Mouse (Mus musculus) left cerebral cortex, adult 8-10 months (tissue): ENCODE measurements at regions not wholly inside any gene's neighbourhood (a gene's known extent, or its start where the extent isn't known, plus 50 kb on each side); places are given as distances from the start of the nearest gene placed in this dataset.

Source experiments
- DNase-seq, 2 experiments: peaks; one replicate each; pipeline ENCODE4 v3.0.0; 2022; ENCODE audit warnings: low spot score in 2 of 2

DNA sequence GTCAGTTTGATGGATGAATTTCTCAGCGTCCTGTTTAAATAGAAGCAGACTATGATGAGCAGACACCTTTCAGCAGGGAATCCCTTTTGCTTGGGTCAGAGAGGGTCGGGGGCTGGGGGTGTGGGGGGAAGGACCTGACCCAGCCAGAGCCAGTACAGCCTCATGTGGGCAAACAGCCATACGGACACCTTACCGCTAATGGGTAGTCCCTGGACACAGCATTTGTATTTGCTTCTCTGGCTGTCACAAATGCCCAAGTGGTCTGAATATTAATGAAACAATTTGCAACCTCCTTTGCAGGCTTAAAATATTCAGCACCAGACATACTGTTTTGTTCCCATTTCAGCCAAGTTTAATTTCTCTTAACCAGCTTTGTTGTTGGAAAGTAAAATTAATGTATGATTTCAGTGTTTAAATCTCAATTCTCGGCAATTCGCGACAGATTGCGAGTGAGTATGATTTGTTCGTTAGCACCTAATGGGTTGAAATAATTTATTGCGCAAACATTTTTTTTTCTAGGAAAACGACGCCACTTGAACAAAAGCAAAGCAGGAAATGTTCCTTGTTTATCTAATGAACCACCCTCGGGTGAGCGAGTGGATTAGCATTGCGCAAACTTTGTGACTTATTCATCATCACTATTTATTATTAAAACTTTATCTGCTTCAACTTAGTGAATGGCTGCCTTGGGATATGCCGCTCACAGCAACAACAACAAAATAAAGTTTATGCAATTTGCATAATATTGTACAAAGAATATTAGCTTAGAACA is 166.2 kb downstream of the Cdh26 start:
- no peak for DNase-seq

DNA sequence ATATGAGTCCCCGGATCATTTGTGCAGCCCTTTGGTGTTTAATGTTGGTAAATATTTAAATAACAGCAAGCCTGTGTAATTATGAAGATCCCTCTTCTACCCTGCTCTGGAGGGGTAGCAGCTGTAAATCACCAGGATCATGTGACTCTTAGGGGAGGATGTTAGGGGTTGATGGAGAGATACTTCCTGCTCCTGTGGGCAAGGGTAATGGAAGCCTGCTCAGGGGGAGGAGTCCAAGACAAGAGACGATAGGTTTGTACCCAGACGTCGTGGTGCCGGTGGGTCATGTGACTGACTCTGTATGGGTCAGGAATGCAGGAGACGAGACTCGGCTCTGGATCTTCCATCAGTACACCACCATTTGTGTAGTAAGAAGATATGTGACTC is 166.7 kb downstream of the Cdh26 start:
- DNase-seq = no peak

DNA sequence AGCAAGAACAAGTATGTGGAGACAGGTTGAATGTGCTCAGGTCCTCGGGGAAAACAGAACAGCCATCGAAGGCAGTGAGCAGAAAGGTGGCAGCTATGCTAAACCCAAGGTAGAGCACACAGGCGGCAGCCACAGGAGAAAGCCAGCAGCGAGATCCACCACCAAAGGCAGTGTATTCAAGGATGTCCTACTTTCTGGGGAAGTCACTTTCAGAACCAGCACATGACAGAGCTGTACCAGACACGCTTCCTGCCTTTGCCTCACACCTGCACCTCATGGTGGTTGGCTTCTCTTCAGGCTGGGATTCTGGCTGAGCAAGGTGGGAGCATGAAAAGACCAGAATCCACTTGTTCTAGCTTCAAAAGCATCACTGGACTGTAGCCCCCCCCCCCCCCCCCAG is 168.0 kb downstream of the Cdh26 start:
- no peak for DNase-seq

DNA sequence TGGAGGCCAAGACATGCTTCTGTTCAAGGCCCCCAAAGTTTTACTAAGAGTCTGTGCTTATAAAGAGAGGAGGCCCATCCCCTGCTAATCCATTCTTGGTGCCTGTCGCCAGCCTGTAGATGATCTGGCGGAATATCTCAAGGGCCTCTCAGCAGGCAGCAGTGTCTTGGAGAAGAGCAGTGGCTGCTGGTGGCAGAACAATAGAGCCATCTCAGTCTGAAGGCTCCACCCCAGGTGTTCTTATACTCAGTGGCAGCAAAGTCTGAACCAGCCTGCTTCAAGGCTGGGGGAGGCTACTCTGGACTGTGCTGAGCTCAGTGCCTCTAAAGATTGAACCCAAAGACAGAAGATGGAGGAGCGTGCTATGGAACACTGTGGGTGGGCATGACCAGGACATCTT is 168.5 kb downstream of the Cdh26 start:
- DNase-seq = no peak

DNA sequence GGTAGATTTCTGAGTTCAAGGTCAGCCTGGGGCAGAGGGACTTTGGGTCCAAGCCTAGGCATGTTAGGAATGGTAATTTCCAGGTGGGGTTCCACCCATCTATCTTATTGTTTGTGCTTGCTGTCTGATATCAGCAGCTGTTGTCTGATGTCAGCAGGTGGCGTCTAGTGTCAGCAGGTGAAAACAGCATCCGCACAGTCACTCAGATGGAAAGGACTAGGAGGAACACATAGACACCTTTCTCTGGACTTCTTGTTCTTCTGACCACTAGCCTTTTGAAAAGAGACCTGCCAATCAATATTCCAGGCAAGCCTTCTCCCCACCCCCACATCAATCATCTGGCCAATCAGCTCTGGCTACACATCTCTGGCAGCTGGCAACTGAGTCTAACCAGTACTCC is 173.1 kb downstream of the Cdh26 start:
- DNase-seq = no peak

DNA sequence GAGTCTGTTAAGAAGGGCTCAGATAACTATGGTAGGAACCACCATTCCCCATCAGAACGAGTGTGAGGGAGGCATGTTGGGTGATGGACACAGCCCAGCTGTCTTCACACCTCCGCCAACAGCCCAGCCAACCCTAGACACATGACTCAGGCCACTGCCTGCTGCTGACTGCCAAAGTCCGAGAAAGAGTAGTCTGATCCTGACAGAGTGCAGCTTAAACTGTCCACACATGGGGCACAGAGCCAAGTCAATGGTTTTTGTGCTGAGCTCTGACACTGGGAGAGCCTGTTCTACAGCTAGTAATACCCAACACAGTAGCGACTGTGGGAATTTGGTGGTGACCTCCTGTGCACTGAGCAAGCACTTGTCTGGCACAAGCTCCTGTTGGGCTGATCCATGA is 176.4 kb downstream of the Cdh26 start:
- peak in 1 of 2 experiments; percentile 41 for DNase-seq

DNA sequence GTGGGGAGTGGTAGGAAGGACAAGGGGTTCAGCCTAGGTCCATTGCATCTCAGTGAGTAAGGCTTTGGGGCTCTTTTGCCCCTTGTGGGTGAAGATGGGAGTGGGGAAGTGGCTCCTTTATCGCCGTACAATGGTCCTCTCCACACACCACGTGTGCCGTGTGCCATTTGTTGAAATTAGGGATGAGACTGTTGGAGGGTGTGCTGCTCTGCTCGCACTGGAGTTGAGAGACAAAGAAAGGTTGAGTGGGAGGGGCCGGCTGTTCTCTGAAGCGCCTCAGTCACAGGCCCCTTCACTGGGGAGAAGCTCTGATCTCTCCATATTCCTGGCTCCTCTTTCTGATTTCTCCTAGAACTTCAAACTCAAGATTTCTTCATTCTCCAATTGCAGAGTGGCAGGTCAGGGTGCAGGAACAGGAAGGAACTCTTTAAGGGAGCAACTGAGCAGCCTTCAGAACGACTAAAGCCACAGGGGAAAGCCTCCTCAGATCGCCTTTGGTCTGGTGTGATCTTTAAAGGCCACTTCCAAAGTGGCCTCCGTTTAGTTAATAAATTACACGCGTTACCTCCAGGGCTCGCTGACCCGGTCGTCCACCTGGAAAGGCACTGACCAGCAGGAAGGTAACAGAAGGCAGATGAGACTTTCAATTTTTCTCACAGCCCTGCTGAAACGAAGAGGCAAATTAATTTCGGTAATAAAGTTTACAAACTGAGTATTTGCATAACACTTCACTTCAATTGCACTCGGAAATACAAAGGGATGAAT is 180.1 kb downstream of the Cdh26 start:
- no peak for DNase-seq

DNA sequence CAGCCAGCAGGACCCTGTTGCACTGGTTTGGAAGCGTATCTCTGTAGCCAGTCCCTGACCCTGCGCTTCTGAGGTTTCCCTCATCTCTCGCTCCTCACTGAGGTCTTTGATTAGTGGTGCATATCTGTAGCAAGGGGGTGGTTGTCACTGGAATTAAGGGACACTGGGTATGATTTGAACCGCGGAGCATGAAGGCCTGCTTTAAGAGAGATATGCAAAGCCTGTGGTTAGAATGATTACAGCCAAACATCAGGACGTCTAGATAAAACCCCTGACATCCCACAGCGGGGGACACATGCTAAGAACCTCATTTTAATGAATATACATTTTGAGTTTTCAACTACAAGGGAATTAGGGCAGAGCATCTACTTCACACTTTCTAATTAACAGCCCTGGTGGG is 184.4 kb downstream of the Cdh26 start:
- DNase-seq = no peak

DNA sequence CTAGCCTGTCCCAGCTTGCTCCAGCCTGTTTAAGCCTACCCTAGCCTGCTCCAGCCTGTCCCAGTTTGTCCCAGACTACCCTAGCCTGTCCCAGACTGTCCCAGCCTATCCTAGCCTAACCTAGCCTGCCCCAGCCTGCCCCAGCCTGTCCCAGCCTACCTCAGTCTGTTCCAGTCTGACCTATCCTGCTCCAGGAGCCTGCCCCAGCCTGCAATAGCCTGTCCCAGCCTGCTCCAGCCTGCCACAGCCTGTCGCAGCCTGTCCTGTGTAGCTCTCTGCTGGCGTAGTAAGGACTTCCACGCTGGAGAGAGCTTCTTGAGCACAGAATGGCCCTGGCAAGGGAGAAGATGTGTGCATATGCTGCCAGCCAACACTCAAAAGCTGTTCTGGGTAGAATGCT is 192.5 kb downstream of the Cdh26 start:
- no peak for DNase-seq

DNA sequence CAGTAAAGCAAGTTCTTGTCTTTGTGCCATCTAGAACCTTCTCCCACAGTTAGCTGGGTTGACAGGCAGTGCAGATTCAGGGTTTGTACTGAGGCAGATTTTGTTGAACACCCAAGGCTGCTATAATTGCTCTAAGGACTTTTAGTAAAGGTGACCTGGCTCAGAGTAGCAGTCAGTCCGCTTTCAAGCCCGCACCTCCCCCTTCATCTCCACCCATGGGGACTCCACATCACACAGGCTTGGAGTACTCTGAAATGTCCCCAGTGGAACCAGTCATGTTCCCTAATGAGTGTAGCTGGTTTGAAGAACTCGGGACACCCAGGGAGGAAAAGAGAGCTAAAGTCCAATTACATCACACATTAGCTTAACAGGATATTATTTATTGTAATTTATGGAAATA is 194.1 kb downstream of the Cdh26 start:
- DNase-seq = no peak

DNA sequence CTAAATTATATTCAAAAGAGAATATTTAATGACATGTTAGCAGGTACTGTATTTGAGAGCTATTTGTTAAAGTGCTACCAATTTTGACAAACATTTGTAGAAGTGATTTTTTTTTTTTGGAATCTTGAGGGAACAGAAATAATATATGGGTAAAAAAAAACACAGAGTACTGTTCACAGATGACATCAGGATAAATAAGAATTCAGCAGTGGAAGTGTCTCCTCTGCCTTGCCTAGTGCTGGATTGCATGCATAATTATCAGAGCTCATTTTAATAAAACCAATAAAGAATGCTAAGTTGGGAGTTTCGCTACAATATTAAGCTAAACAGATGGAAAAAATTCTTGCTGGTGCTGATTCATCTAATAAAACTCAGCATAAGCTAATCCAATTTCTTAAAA is 194.6 kb downstream of the Cdh26 start:
- no peak for DNase-seq

DNA sequence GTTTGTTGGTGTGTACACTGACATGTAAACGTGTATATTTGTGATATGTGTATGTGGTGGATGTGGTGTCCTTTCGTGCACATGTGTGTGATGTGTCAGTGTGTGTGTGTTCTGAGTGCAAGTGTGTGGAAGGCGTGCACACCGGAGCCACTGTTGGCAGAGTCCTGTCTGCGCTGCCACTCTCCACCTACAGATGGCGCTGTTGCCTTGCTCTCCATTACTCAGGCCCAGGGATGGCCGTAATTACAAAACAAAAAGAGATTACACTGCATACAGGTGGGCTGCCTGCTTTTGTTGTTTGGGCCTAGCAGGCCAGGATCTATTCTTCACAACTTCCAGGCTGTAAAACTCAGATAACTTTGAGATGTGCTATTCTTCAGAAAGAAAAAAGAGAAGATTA is 199.4 kb downstream of the Cdh26 start:
- peak; percentile 33 to 68 for DNase-seq

DNA sequence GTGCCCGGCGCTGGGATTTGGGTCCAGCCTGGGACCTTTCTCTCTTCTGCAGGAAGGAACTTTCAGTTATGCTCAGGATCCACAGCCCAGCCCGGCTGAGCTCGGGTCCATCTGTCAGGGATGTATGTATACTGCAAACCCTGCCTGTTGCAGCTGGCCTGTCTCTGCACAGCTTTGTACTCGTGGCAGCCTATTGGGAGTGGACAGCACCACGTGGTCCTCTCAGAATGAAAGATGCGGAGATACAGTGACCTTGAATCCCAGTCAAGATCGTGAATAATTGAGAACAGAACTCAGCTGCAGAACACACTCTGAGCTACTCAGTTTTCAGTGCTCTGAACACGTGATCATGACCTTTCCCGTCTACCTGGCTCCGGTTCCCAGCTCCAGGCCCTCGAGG is 200.2 kb downstream of the Cdh26 start:
- no peak for DNase-seq

DNA sequence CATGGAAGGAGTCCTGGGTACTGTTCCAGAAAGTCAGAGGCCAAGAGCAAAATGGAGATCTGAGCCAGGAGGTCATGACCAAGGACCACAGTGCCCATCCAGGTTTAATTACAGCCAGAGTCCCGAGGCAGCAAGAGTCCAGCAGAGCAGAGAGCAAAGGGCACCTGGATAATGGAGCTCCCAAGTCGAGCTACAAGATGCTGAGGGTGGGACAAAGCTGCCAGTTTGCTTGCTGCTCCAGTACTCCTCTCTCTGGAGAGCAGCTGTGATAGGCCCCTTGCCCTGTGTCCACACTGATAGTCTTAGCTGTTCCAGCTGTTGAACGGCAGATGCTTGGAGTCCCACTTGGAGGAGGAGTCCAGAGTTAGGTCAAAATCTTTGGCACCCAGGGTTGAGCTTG is 201.0 kb downstream of the Cdh26 start:
- DNase-seq = no peak

DNA sequence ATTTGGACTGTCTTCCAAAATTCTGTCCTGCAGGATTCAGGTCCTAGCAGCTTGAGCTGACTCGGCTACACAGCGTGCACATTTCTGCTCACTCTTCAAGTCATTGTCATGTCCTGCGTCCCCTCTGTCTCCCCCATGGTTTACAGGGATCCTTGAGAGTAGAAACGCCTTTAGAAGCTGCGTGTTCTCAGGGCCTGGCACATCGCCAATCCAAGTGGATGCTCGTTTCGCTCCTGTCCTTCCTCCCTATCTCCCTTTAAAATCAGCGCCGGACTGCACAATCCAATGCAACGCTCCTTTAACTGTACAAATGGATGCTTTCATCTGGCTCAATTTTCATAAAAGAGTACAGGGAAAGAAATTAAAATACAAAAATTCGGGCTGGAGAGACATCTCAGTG is 201.6 kb downstream of the Cdh26 start:
- no peak for DNase-seq

DNA sequence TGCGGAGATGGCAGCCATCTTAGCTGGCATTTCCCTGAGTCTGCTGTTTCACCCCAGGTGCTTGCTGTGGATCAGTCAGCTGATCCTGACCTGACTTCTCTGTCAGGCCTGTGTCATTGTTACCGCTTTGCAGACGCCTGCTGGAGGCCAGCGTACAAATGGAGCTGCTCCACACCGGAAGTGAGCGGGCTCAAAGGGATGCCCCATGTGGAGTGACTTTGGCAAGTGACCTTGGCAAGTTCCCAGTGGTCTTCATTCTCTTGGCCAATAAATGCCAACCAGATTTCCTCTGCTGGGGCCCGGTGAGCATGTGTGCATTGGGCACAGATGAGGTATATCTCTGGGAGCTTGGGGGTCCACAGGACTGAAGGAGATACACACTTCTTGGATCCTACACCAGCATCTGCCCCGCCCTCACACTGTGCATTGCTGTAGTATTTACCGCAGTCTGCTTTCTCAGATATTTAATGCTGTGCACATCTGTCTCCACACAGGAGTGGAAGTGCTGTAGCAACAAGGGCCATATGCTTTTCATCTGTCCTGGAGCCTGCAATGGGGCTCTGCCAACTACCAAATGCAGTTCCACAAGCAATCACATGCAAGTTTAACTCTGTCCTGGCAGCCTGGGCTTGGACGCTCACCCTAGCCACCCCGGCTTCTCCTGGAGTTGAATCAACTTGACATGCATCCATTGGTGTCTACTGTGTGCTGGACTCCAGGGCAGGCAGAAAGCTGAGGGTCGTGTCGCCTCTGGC is 202.7 kb downstream of the Cdh26 start:
- no peak for DNase-seq

DNA sequence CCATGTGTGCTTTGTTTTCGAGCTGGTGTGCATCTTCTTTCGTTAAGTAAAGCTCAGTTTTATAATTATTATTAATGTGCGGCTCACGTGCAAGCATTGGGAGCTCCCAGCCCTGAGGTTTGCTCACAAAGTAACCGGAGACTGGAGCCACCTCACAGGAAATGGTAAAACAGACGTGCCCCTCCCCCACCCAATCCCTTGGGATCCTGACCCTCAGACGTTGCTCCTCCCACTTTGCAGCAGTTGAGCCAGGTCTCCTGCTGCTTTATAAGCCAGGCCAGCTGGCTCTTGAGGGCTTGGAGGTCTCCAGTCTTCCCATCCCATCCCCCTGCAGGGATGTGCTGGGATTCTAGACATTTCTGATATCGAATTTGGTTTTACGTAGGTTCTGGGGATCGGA is 203.8 kb downstream of the Cdh26 start:
- no peak for DNase-seq

DNA sequence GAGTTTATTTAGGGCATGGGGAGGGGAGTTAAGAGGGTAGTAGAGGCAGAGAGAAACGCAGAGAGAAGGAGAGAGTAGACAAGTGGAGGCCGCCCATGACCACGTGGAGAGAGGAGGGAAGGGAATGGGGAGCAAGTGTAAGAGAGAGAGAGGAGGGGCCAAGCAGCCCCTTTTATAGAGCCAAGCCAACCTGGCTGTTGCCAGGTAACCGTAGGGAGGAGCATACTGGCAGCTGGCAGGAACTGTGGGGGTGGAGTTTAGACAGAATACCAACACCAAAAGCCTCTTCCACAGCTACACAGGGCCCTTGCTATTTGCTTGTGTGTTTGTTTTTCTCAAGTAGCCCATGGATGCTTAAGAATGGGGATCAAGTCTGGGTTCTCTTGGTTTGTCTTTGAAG is 205.4 kb downstream of the Cdh26 start:
- no peak for DNase-seq

DNA sequence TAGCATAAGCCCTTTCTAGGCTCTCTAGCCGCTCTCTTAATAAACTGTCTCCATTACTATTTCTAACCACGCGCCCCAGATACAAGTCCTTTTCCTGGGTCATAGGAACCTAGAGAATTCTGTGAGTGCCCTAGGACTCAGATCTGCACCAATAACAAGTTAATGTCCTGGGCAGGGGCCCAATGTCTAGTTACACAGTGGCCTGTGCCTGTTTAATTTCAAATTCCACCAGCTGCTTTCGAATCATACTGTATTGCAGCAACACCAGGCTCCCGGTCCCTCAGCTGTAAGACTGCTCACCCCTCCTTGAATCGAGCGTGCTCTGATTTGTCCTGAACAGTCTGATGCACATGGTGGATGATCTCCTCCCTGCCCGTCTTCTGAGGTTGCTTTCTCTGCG is 206.6 kb downstream of the Cdh26 start:
- no peak for DNase-seq

DNA sequence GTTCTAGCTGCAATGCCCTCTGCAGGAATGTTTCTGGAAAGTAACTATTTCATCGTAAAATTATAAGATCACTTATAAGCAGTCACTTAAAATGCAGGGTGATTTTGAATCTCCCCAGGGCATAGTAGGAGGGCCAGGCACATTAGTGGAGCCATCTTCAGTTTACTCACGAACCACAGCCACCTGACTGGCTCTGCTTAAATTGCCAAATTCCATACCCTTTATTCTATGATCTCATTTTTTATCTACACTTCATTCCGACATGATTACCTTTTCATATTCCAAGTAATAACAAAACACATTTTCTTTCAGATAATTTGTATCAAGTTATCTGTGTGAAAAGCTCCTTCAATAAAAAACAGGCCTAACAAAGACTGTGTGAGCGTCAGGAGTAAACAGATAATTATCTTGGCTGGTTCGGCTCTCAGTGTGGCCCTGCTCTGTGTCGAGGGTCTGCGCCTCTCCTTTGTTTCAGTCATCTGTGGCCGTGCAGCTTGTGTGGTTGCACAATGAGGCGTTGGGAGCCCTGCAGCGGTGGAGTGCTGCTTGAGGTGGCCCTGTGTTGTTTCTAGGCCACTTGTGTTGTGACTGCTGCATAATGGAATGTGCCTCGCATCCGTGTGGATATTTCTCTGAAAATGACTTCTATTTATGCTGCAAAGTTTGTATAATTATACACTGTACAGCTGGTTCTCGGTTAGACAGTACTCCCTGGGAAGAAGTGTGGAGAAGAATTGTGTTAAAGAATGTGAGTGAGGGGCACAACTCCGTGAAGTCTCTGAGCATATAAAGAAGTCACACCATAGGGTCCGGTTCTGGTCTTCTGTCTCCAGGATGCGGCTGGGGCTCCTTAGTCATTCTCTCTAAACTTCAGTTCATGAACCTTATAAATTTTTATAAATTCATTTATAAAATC is 212.1 kb downstream of the Cdh26 start:
- DNase-seq = no peak

DNA sequence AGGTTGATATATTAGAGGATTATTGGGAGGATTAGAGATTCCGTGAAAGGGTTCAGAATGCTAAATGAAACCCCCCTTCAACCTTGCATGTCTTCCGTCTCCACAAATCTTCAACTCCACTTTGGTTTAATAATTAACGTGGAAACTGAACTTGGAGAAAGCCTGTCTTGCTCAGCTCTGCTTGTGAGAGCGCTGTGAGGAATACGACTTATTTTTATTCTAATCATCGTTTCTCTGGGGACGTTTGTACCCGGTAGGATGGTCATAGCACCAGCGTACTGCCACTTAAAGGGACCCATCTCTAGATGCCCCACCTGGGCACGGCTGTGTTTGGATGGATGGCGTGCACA is 212.7 kb downstream of the Cdh26 start:
- DNase-seq = no peak

DNA sequence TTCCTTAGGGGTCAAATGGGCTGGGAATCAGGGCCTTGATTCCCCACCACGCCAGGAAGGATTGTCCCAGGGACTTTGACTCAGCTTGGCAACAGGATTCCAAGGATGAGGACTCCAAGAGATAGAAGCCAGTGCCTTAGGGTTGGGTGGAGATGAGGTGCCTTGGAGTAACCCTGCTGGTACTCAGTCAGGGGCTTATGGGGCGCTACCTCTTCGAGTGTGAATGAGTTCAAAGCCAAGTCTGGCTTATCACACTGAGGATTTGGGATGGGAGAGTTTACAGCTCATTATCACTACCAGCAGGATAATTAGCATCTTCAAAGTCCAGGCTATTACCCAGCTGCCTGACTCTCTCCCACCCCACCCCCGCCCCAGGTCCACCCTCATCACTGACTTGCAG is 213.5 kb downstream of the Cdh26 start:
- no peak for DNase-seq
